Mouse (Mus musculus): Measurements from ENCODE around the gene Tspan15. TPM values are rescaled to one million over a fixed set of nuclear protein-coding genes. Genes with fewer than 3 reads are reported as not detected.
A peak's percentile ranks its signal among the peaks of the same experiment; 100 is the strongest.

The Tspan15 gene
- total and polyA plus RNA-seq, 3 experiments, result 6.1 to 17.7 (median 8.1) TPM

DNA sequence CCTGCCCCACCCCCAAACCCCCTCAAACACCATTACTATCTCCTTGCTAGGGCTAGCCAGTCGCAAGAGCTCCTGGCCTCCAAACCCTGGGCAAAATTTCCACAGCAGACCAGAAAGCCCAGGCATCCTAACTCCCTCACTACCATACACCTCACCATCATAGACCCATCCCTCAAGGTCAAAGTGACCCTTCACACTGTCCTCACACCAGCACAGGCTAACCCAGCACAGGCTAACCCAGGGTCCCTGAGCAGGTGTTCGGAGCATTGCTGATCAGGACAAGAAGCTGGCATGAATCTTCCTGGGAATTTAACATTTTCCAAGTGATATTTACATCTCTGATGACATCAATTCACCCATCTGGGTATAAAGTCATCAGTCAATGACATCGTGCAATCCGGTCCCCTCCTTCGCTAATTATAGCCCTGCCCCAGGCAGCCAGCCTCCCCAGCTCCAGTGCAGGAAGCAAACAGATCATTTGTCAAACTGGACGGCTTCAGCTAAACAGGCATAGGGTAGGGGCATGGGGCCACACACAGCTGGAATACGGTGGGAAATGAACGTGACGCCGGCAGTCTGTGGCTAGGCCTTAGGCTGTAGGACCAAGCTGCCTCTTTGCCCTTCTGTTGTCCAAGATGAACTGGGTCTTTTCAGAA, 22.7 kb downstream of the Tspan15 start:
- DNase-seq, result no peak
- 40% methylated on average over 10 of the region's 10 CpGs for WGBS
- no peak for TF ChIP-seq POLR2A (IDR thresholded peaks at IDR 0.05; ENCODE audit: insufficient read depth, low read depth, low read length)
- no peak for TF ChIP-seq EP300 (IDR thresholded peaks at IDR 0.05; ENCODE audit: insufficient read depth, low read depth, low read length)
- TF ChIP-seq CTCF (IDR thresholded peaks at IDR 0.05), result no peak
- Histone ChIP-seq H3K79me2 (replicated peaks; ENCODE audit: control insufficient read depth, insufficient read depth, low read length) (no peaks in the 10 kb centered on the region), H3K27me3 (ENCODE audit: control insufficient read depth, insufficient read depth, low read length) (no peaks in the 10 kb centered on the region), H3K36me3 (ENCODE audit: control insufficient read depth, insufficient read depth, low read length) (no peaks in the 10 kb centered on the region), H3K4me3 (no peak overlapping the region), H3K27ac (no peak overlapping the region; the same call in 1 of the 2 replicates), H3K4me1 (ENCODE audit: control insufficient read depth, insufficient read depth, low read length) (peaks cover 2% of the 10 kb centered on the region; the same call in 1 of the 2 replicates), H3K9ac (ENCODE audit: low read depth, low read length) (no peak overlapping the region)
- intact Hi-C loops (cut with DNase I), result no loop called here

DNA sequence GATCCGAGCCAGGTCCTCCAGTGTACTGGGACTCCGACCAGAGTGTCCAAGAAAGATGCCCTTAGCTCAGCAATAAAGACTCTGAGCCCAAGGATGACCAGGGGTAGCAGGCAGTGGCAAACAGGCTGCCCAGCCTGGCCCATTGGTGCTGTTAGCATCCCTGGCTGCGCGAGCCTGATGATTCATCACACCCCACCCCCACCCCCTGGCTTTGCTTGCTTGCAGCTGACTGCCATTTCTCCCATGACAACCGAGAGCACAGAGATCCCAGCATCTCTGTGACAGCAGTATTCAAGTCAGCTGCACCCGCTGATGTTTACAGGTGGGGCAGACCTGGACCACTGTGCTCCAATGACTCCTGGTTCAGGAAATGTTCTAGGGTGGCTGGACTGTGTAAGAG, 28.5 kb downstream of the Tspan15 start:
- no peak for TF ChIP-seq CTCF (IDR thresholded peaks at IDR 0.05)
- TF ChIP-seq EP300 (IDR thresholded peaks at IDR 0.05; ENCODE audit: insufficient read depth, low read depth, low read length), result no peak
- TF ChIP-seq POLR2A (IDR thresholded peaks at IDR 0.05; ENCODE audit: insufficient read depth, low read depth, low read length), result no peak
- no peaks in the 10 kb centered on the region for H3K27me3 ChIP-seq (ENCODE audit: control insufficient read depth, insufficient read depth, low read length)
- no peak overlapping the region for H3K9ac ChIP-seq (ENCODE audit: low read depth, low read length)
- H3K79me2 ChIP-seq (replicated peaks; ENCODE audit: control insufficient read depth, insufficient read depth, low read length), result no peaks in the 10 kb centered on the region
- WGBS, result 68% methylated on average over 6 of the region's 6 CpGs
- no peak overlapping the region for H3K4me3 ChIP-seq
- DNase-seq, result no peak
- H3K36me3 ChIP-seq (ENCODE audit: control insufficient read depth, insufficient read depth, low read length), result 0 out of 2 replicates have a peak, but pooled peaks cover 2% of the 10 kb centered on the region
- H3K4me1 ChIP-seq (ENCODE audit: control insufficient read depth, insufficient read depth, low read length), result 0 out of 2 replicates have a peak, but pooled peaks cover 2% of the 10 kb centered on the region
- H3K27ac ChIP-seq, result no peak overlapping the region
- intact Hi-C loops (cut with DNase I), result no loop called here

DNA sequence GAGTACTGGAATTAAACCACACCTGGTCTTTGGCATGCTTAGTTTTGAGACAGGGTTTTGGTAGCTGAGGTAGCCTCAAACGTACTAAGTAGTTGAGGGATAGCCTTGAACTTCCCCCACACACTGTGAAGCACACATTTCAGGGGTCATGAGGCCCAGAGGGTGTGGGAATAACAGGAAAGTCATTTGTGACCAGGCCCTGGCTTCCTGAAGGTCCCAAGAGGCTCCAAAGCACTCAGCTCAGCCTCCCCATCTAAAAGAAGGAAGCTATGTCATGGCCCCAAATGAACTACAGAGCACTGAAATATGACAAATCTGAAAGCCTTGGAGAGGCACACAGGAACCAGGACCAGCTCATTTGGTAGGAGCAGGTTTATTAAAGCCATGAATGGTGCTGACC, 32.2 kb downstream of the Tspan15 start:
- intact Hi-C loops (cut with DNase I), result no loop called here
- H3K79me2 ChIP-seq (replicated peaks; ENCODE audit: control insufficient read depth, insufficient read depth, low read length), result no peaks in the 10 kb centered on the region
- peak in 1 of 2 experiments; percentile 40 for DNase-seq
- H3K9ac ChIP-seq (ENCODE audit: low read depth, low read length), result no peak overlapping the region
- peak overlapping the region; percentile 46 for H3K27ac ChIP-seq
- 0 out of 2 replicates have a peak, but pooled peaks cover 2% of the 10 kb centered on the region for H3K36me3 ChIP-seq (ENCODE audit: control insufficient read depth, insufficient read depth, low read length)
- TF ChIP-seq CTCF (IDR thresholded peaks at IDR 0.05), result no peak
- no peak for TF ChIP-seq EP300 (IDR thresholded peaks at IDR 0.05; ENCODE audit: insufficient read depth, low read depth, low read length)
- no peak for TF ChIP-seq POLR2A (IDR thresholded peaks at IDR 0.05; ENCODE audit: insufficient read depth, low read depth, low read length)
- no peaks in the 10 kb centered on the region for H3K27me3 ChIP-seq (ENCODE audit: control insufficient read depth, insufficient read depth, low read length)
- 0 out of 2 replicates have a peak, but pooled peaks cover 2% of the 10 kb centered on the region for H3K4me1 ChIP-seq (ENCODE audit: control insufficient read depth, insufficient read depth, low read length)
- 33% methylated on average over 1 of the region's 1 CpGs for WGBS
- H3K4me3 ChIP-seq, result no peak overlapping the region

DNA sequence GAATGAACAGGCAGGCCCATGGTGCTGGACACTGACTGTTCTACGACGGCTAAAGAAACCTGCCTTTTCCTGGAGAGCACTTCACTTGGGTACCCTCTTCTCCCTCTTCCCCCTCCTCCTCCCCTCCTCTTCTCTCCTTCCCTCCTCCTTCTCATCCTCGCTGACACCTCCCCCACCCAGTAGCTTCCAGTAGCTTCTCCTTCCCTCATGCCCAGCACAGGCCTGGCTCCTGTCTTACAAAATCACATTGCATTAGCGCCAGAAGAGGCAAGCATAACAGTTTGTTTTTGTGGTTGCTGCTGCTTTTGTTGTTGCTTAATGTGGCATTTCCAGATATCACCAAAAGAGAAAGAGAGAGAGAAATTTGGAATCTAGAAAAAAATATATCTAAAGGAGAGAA, 33.6 kb downstream of the Tspan15 start:
- H3K9ac ChIP-seq (ENCODE audit: low read depth, low read length), result no peak overlapping the region
- no peak for TF ChIP-seq POLR2A (IDR thresholded peaks at IDR 0.05; ENCODE audit: insufficient read depth, low read depth, low read length)
- no peak for TF ChIP-seq CTCF (IDR thresholded peaks at IDR 0.05)
- TF ChIP-seq EP300 (IDR thresholded peaks at IDR 0.05; ENCODE audit: insufficient read depth, low read depth, low read length), result no peak
- H3K27ac ChIP-seq, result no peak overlapping the region
- 0 out of 2 replicates have a peak, but pooled peaks cover 2% of the 10 kb centered on the region for H3K4me1 ChIP-seq (ENCODE audit: control insufficient read depth, insufficient read depth, low read length)
- no peak overlapping the region for H3K4me3 ChIP-seq
- no peaks in the 10 kb centered on the region for H3K27me3 ChIP-seq (ENCODE audit: control insufficient read depth, insufficient read depth, low read length)
- DNase-seq, result no peak
- intact Hi-C loops (cut with DNase I), result no loop called here
- 0 out of 2 replicates have a peak, but pooled peaks cover 2% of the 10 kb centered on the region for H3K36me3 ChIP-seq (ENCODE audit: control insufficient read depth, insufficient read depth, low read length)
- H3K79me2 ChIP-seq (replicated peaks; ENCODE audit: control insufficient read depth, insufficient read depth, low read length), result no peaks in the 10 kb centered on the region
- 80% methylated on average over 4 of the region's 4 CpGs for whole genome bisulfite sequencing

DNA sequence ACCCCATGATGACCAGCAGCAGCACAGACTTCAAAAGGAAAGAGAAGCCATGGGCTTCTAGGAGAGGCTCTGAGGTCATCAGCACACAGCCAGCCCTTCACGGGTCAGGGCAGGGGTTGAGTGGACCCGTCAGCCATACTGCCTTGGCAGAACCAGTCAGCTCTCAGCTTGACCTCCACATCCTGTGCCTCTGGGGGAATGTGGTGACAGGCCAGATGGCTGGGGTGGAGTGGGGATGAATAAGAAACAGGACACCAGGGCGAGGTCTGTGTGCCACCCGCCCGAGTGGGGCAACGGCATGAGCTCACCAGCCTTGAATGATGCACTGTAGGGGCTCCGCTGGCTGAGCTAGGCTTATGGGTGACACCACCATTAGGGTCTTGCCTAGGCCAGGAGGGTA, 35.7 kb downstream of the Tspan15 start:
- Histone ChIP-seq H3K36me3 (ENCODE audit: control insufficient read depth, insufficient read depth, low read length) (0 out of 2 replicates have a peak, but pooled peaks cover 2% of the 10 kb centered on the region), H3K27ac (no peak overlapping the region), H3K4me3 (no peak overlapping the region), H3K79me2 (replicated peaks; ENCODE audit: control insufficient read depth, insufficient read depth, low read length) (no peaks in the 10 kb centered on the region), H3K4me1 (ENCODE audit: control insufficient read depth, insufficient read depth, low read length) (0 out of 2 replicates have a peak, but pooled peaks cover 2% of the 10 kb centered on the region), H3K27me3 (ENCODE audit: control insufficient read depth, insufficient read depth, low read length) (no peaks in the 10 kb centered on the region), H3K9ac (ENCODE audit: low read depth, low read length) (no peak overlapping the region)
- TF ChIP-seq POLR2A (IDR thresholded peaks at IDR 0.05; ENCODE audit: insufficient read depth, low read depth, low read length) (no peak), EP300 (IDR thresholded peaks at IDR 0.05; ENCODE audit: insufficient read depth, low read depth, low read length) (no peak), CTCF (IDR thresholded peaks at IDR 0.05) (no peak)
- no peak for DNase-seq
- WGBS, result 48% methylated on average over 7 of the region's 7 CpGs
- intact Hi-C loops (cut with DNase I), result no loop called here

DNA sequence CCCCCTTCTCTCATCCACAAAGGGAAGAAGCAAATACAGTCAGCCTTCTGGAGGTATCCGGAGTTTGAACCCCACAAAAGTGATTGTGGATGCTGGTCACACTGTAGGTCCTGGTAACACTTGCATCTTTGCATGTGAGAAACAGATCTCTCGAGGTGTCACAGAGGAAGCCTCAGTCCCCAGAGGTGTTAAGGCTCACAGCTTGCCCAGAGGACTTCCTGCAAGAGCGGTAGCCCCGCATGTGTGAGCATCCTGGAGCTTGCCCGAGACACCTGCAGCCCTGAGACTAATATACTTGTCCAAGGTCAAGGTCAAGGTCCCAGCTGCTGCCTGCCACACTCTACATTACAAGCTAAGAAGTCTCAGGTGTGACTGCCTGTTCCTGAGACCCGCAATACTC, 36.1 kb downstream of the Tspan15 start:
- intact Hi-C loops (cut with DNase I), result loop anchor here (5.0 kb wide), 1 partner anchor 292 kb away; the partner anchor contains the start of gene Vps26a
- no peak overlapping the region for H3K4me3 ChIP-seq
- H3K9ac ChIP-seq (ENCODE audit: low read depth, low read length), result no peak overlapping the region
- 0 out of 2 replicates have a peak, but pooled peaks cover 2% of the 10 kb centered on the region for H3K4me1 ChIP-seq (ENCODE audit: control insufficient read depth, insufficient read depth, low read length)
- DNase-seq, result no peak
- no peak for TF ChIP-seq POLR2A (IDR thresholded peaks at IDR 0.05; ENCODE audit: insufficient read depth, low read depth, low read length)
- no peak for TF ChIP-seq CTCF (IDR thresholded peaks at IDR 0.05)
- no peak for TF ChIP-seq EP300 (IDR thresholded peaks at IDR 0.05; ENCODE audit: insufficient read depth, low read depth, low read length)
- 0 out of 2 replicates have a peak, but pooled peaks cover 2% of the 10 kb centered on the region for H3K36me3 ChIP-seq (ENCODE audit: control insufficient read depth, insufficient read depth, low read length)
- no peaks in the 10 kb centered on the region for H3K27me3 ChIP-seq (ENCODE audit: control insufficient read depth, insufficient read depth, low read length)
- whole genome bisulfite sequencing, result 47% methylated on average over 6 of the region's 6 CpGs
- H3K27ac ChIP-seq, result no peak overlapping the region
- H3K79me2 ChIP-seq (replicated peaks; ENCODE audit: control insufficient read depth, insufficient read depth, low read length), result no peaks in the 10 kb centered on the region
